Mouse (Mus musculus): ENCODE data around the gene a. TPM values are rescaled to one million over a fixed set of nuclear protein-coding genes. Genes with fewer than 3 reads are reported as not detected.

Gene a
- polyA plus RNA-seq, 1 experiment from 2014 or later = 3.8 TPM

DNA sequence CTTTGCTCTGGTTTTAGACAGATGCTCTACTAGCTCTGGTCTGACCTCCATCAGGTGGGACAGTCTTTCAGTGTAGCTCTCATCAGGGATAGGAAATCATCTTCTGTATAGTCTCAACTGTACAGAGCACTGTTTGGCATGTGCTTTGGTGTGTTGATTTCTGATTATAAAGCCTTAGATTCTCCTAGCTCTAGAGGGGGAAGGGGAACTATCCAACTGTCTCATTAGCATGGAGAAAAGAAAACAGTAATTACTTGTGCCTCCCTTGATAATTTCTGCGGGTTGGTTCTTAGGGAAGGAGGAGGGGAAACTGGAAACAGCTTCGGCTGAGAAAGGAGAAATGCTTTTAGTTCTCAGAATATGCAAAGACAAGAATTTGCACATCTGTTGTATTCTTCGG lies 25.9 kb downstream of the a start:
- ATAC-seq (ENCODE audit: low FRiP score, low TSS enrichment) = no peak
- Histone ChIP-seq H3K4me2 (ENCODE audit: low read length) (peak overlapping the region; percentile 11), H3K27me3 (ENCODE audit: control insufficient read depth, insufficient read depth, low read length) (no peaks in the 10 kb centered on the region), H3K36me3 (ENCODE audit: control insufficient read depth, insufficient read depth, low read length) (no peaks in the 10 kb centered on the region), H3K27ac (replicated peaks; ENCODE audit: low read depth, low read length) (peak overlapping the region; percentile 52), H3K4me1 (ENCODE audit: control insufficient read depth, insufficient read depth, low read length) (peaks cover 16% of the 10 kb centered on the region), H3K9ac (replicated peaks; ENCODE audit: low read length) (0 out of 2 replicates have a peak overlapping the region, but pooled peaks have one; percentile 20), H3K9me3 (ENCODE audit: control insufficient read depth, low read length) (no peaks in the 10 kb centered on the region), H3K4me3 (replicated peaks; ENCODE audit: low read depth, low read length) (no peak overlapping the region)
- 39% methylated on average over 3 of the region's 3 CpGs for WGBS
- DNase-seq = peak; percentile 55

DNA sequence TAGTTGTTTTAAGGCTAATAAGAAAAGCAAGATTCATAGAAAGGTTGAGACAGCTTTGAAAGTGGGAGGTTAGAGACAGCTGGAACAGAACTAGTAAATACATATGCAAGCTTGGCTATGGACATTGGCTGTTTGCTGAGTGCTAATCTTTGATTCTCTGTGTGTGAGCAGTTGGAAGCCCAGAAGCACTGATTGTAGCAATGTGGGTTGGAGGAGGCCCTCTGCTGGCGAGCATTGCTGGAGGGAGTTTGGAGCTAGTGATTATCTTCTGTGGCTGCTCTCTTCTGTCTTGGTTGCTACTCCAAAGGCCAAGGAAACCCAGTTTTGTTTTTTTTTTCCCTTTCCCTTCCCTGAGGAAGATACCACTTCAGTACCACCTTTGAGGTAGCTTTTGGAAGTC lies 26.6 kb downstream of the a start:
- Histone ChIP-seq H3K27ac (replicated peaks; ENCODE audit: low read depth, low read length) (peak overlapping the region; percentile 52; the same call in 1 of the 2 replicates), H3K36me3 (ENCODE audit: control insufficient read depth, insufficient read depth, low read length) (no peaks in the 10 kb centered on the region), H3K9me3 (ENCODE audit: control insufficient read depth, low read length) (no peaks in the 10 kb centered on the region), H3K9ac (replicated peaks; ENCODE audit: low read length) (0 out of 2 replicates have a peak overlapping the region, but pooled peaks have one; percentile 20), H3K4me2 (ENCODE audit: low read length) (peak overlapping the region; percentile 11; the same call in 1 of the 2 replicates), H3K4me1 (ENCODE audit: control insufficient read depth, insufficient read depth, low read length) (peaks cover 16% of the 10 kb centered on the region), H3K27me3 (ENCODE audit: control insufficient read depth, insufficient read depth, low read length) (no peaks in the 10 kb centered on the region), H3K4me3 (replicated peaks; ENCODE audit: low read depth, low read length) (no peak overlapping the region)
- DNase-seq (peak; percentile 67), ATAC-seq (ENCODE audit: low FRiP score, low TSS enrichment) (no peak)
- WGBS = 32% methylated on average over 1 of the region's 1 CpGs

GRCm38 (mm10) chr2:154818599-154818998 lies 27.4 kb downstream of the a start:
- H3K9ac ChIP-seq (replicated peaks; ENCODE audit: low read length) = no peak overlapping the region
- no peak overlapping the region for H3K4me3 ChIP-seq (replicated peaks; ENCODE audit: low read depth, low read length)
- H3K27me3 ChIP-seq (ENCODE audit: control insufficient read depth, insufficient read depth, low read length) = no peaks in the 10 kb centered on the region
- H3K4me2 ChIP-seq (ENCODE audit: low read length) = no peak overlapping the region
- H3K27ac ChIP-seq (replicated peaks; ENCODE audit: low read depth, low read length) = no peak overlapping the region
- H3K36me3 ChIP-seq (ENCODE audit: control insufficient read depth, insufficient read depth, low read length) = no peaks in the 10 kb centered on the region
- no peaks in the 10 kb centered on the region for H3K9me3 ChIP-seq (ENCODE audit: control insufficient read depth, low read length)
- H3K4me1 ChIP-seq (ENCODE audit: control insufficient read depth, insufficient read depth, low read length) = peaks cover 16% of the 10 kb centered on the region
- no peak for ATAC-seq (ENCODE audit: low FRiP score, low TSS enrichment)
- no peak for DNase-seq
- 82% methylated on average over 1 of the region's 1 CpGs for WGBS

- ATAC-seq (ENCODE audit: low FRiP score, low TSS enrichment) = no peak
- no peak overlapping the region for H3K4me2 ChIP-seq (ENCODE audit: low read length)
- H3K4me3 ChIP-seq (replicated peaks; ENCODE audit: low read depth, low read length) = no peak overlapping the region
- DNase-seq = no peak
- H3K36me3 ChIP-seq (ENCODE audit: control insufficient read depth, insufficient read depth, low read length) = no peaks in the 10 kb centered on the region
- peaks cover 16% of the 10 kb centered on the region for H3K4me1 ChIP-seq (ENCODE audit: control insufficient read depth, insufficient read depth, low read length)
- H3K27ac ChIP-seq (replicated peaks; ENCODE audit: low read depth, low read length) = no peak overlapping the region
- WGBS = 92% methylated on average over 1 of the region's 1 CpGs
- no peaks in the 10 kb centered on the region for H3K9me3 ChIP-seq (ENCODE audit: control insufficient read depth, low read length)
- H3K9ac ChIP-seq (replicated peaks; ENCODE audit: low read length) = no peak overlapping the region
- H3K27me3 ChIP-seq (ENCODE audit: control insufficient read depth, insufficient read depth, low read length) = no peaks in the 10 kb centered on the region
Observed at GRCm38 (mm10) chr2:154820346-154820745, 29.1 kb downstream of the a start.

GRCm38 (mm10) chr2:154826054-154826538 lies 34.9 kb downstream of the a start:
- H3K9me3 ChIP-seq (ENCODE audit: control insufficient read depth, low read length) = no peaks in the 10 kb centered on the region
- H3K4me2 ChIP-seq (ENCODE audit: low read length) = no peak overlapping the region
- no peak for DNase-seq
- no peaks in the 10 kb centered on the region for H3K27me3 ChIP-seq (ENCODE audit: control insufficient read depth, insufficient read depth, low read length)
- no peak overlapping the region for H3K27ac ChIP-seq (replicated peaks; ENCODE audit: low read depth, low read length)
- no peak overlapping the region for H3K9ac ChIP-seq (replicated peaks; ENCODE audit: low read length)
- H3K4me1 ChIP-seq (ENCODE audit: control insufficient read depth, insufficient read depth, low read length) = no peaks in the 10 kb centered on the region
- H3K36me3 ChIP-seq (ENCODE audit: control insufficient read depth, insufficient read depth, low read length) = no peaks in the 10 kb centered on the region
- H3K4me3 ChIP-seq (replicated peaks; ENCODE audit: low read depth, low read length) = no peak overlapping the region
- ATAC-seq (ENCODE audit: low FRiP score, low TSS enrichment) = no peak
- 85% methylated on average over 1 of the region's 1 CpGs for WGBS

GRCm38 (mm10) chr2:154827521-154827920 lies 36.3 kb downstream of the a start:
- no peak for ATAC-seq (ENCODE audit: low FRiP score, low TSS enrichment)
- no peak overlapping the region for H3K27ac ChIP-seq (replicated peaks; ENCODE audit: low read depth, low read length)
- H3K4me1 ChIP-seq (ENCODE audit: control insufficient read depth, insufficient read depth, low read length) = peaks cover 3% of the 10 kb centered on the region; the same call in 1 of the 2 replicates
- DNase-seq = no peak
- WGBS = 76% methylated on average over 4 of the region's 4 CpGs
- H3K4me2 ChIP-seq (ENCODE audit: low read length) = no peak overlapping the region
- no peak overlapping the region for H3K4me3 ChIP-seq (replicated peaks; ENCODE audit: low read depth, low read length)
- no peaks in the 10 kb centered on the region for H3K36me3 ChIP-seq (ENCODE audit: control insufficient read depth, insufficient read depth, low read length)
- H3K9me3 ChIP-seq (ENCODE audit: control insufficient read depth, low read length) = no peaks in the 10 kb centered on the region
- H3K9ac ChIP-seq (replicated peaks; ENCODE audit: low read length) = no peak overlapping the region
- no peaks in the 10 kb centered on the region for H3K27me3 ChIP-seq (ENCODE audit: control insufficient read depth, insufficient read depth, low read length)

DNA sequence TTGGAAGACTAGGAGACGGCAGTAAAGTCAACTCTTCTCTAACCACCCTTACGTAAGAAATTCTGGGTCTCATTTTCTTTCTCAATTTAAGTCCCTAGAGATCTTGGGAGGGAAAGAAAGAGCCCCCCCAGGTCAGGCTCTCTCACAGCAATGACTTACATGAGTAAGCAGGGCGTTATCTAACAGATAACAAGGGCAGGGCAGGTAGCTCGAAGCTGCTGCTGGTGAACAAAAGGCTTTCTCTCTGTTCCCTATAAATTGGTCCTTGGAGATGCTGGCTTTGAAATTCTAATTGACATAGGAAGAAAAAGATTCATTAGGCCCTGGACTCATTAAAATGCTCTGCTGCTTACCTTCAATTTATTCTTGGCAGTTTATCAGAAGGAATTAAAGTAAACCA lies 41.3 kb downstream of the a start:
- H3K4me1 ChIP-seq (ENCODE audit: control insufficient read depth, insufficient read depth, low read length) = peaks cover 5% of the 10 kb centered on the region; the same call in 1 of the 2 replicates
- ATAC-seq (ENCODE audit: low FRiP score, low TSS enrichment) (no peak), DNase-seq (peak; percentile 56)
- WGBS = 44% methylated on average over 4 of the region's 4 CpGs
- no peak overlapping the region for H3K4me3 ChIP-seq (replicated peaks; ENCODE audit: low read depth, low read length)
- H3K9me3 ChIP-seq (ENCODE audit: control insufficient read depth, low read length) = 0 out of 2 replicates have a peak, but pooled peaks cover 4% of the 10 kb centered on the region
- H3K27me3 ChIP-seq (ENCODE audit: control insufficient read depth, insufficient read depth, low read length) = no peaks in the 10 kb centered on the region
- no peak overlapping the region for H3K9ac ChIP-seq (replicated peaks; ENCODE audit: low read length)
- peak overlapping the region; percentile 28; the same call in 1 of the 2 replicates for H3K27ac ChIP-seq (replicated peaks; ENCODE audit: low read depth, low read length)
- no peaks in the 10 kb centered on the region for H3K36me3 ChIP-seq (ENCODE audit: control insufficient read depth, insufficient read depth, low read length)
- no peak overlapping the region for H3K4me2 ChIP-seq (ENCODE audit: low read length)

GRCm38 (mm10) chr2:154834149-154834865 lies 43.1 kb downstream of the a start:
- no peak for ATAC-seq (ENCODE audit: low FRiP score, low TSS enrichment)
- DNase-seq = no peak
- 95% methylated on average over 6 of the region's 6 CpGs for WGBS

GRCm38 (mm10) chr2:154836537-154836936 lies 45.3 kb downstream of the a start:
- no peaks in the 10 kb centered on the region for H3K27me3 ChIP-seq (ENCODE audit: control insufficient read depth, insufficient read depth, low read length)
- WGBS = 88% methylated on average over 2 of the region's 2 CpGs
- H3K4me1 ChIP-seq (ENCODE audit: control insufficient read depth, insufficient read depth, low read length) = peaks cover 5% of the 10 kb centered on the region; the same call in 1 of the 2 replicates
- H3K4me3 ChIP-seq (replicated peaks; ENCODE audit: low read depth, low read length) = no peak overlapping the region
- no peaks in the 10 kb centered on the region for H3K36me3 ChIP-seq (ENCODE audit: control insufficient read depth, insufficient read depth, low read length)
- no peak overlapping the region for H3K9ac ChIP-seq (replicated peaks; ENCODE audit: low read length)
- no peak overlapping the region for H3K27ac ChIP-seq (replicated peaks; ENCODE audit: low read depth, low read length)
- DNase-seq (no peak), ATAC-seq (ENCODE audit: low FRiP score, low TSS enrichment) (no peak)
- peaks cover 19% of the 10 kb centered on the region for H3K9me3 ChIP-seq (ENCODE audit: control insufficient read depth, low read length)
- no peak overlapping the region for H3K4me2 ChIP-seq (ENCODE audit: low read length)

More at GRCm38 (mm10) chr2:154834149-154834865, 43.1 kb downstream of the a start:
- Histone ChIP-seq H3K27ac (replicated peaks; ENCODE audit: low read depth, low read length) (no peak overlapping the region), H3K27me3 (ENCODE audit: control insufficient read depth, insufficient read depth, low read length) (no peaks in the 10 kb centered on the region), H3K9me3 (ENCODE audit: control insufficient read depth, low read length) (peaks cover 6% of the 10 kb centered on the region; the same call in 1 of the 2 replicates), H3K9ac (replicated peaks; ENCODE audit: low read length) (no peak overlapping the region), H3K4me2 (ENCODE audit: low read length) (no peak overlapping the region), H3K4me1 (ENCODE audit: control insufficient read depth, insufficient read depth, low read length) (peaks cover 5% of the 10 kb centered on the region; the same call in 1 of the 2 replicates), H3K36me3 (ENCODE audit: control insufficient read depth, insufficient read depth, low read length) (no peaks in the 10 kb centered on the region), H3K4me3 (replicated peaks; ENCODE audit: low read depth, low read length) (no peak overlapping the region)

Measured in midbrain, embryonic 14.5 days (tissue).